Mouse (Mus musculus): ENCODE data around the gene Gm10778. TPM values are rescaled to one million over a fixed set of nuclear protein-coding genes. Genes with fewer than 3 reads are reported as not detected.
A peak's percentile ranks its signal among the peaks of the same experiment; 100 is the strongest.

The Gm10778 gene
- polyA plus RNA-seq, 1 experiment = 0.40 TPM

DNA sequence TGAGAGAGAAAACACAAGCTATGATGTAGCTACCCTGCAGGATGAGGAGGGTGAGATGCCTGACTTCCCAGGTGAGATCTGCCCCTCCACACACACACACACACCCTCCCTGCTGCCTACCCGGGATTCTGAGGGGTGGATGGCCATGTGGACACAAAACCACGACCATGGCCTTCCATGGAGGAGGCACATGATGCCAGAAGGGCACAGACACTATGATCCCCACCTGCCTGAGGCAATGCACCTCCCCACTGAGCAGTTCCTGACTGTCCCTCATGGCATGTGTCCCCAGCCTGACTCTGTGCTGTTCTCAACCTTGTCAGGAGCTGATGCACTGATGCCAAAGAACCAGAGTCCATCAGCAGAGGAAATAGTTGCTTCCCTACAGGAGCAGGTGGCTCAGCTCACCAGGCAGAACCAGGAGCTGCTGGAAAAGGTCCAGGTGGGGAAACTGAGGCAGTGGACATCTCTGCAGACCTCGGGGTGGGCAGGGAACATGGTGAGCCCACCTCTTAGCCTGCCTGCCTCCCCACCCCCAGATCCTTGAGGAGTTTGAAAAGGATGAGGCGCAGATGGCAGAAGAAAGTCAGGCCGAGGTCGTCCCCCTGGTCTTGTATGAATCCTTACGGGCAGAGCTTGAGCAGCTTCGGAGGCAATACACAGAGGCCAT, 6.7 kb upstream of the Gm10778 start:
- H3K27me3 ChIP-seq (ENCODE audit: control insufficient read depth, insufficient read depth, low read length) = no peaks in the 10 kb centered on the region
- no peak for DNase-seq (ENCODE audit: low read depth in 1 of 2, low spot score in 2 of 2)
- H3K4me1 ChIP-seq (ENCODE audit: control insufficient read depth, insufficient read depth, insufficient read length) = peaks cover 7% of the 10 kb centered on the region; the same call in 1 of the 2 replicates
- no peaks in the 10 kb centered on the region for H3K36me3 ChIP-seq (ENCODE audit: control insufficient read depth, insufficient read depth, low read length)
- no peak overlapping the region for H3K4me3 ChIP-seq (ENCODE audit: extremely low read depth, insufficient read depth, insufficient read length)
- 83% methylated on average over 8 of the region's 8 CpGs for WGBS
- TF ChIP-seq POLR2A (IDR thresholded peaks at IDR 0.05; ENCODE audit: low read depth, low read length) (no peak), CTCF (IDR thresholded peaks at IDR 0.05; ENCODE audit: extremely low read depth, insufficient read depth, insufficient read length, insufficient replicate concordance) (no peak)
- no peak overlapping the region for H3K27ac ChIP-seq (ENCODE audit: insufficient read depth, low read length)

DNA sequence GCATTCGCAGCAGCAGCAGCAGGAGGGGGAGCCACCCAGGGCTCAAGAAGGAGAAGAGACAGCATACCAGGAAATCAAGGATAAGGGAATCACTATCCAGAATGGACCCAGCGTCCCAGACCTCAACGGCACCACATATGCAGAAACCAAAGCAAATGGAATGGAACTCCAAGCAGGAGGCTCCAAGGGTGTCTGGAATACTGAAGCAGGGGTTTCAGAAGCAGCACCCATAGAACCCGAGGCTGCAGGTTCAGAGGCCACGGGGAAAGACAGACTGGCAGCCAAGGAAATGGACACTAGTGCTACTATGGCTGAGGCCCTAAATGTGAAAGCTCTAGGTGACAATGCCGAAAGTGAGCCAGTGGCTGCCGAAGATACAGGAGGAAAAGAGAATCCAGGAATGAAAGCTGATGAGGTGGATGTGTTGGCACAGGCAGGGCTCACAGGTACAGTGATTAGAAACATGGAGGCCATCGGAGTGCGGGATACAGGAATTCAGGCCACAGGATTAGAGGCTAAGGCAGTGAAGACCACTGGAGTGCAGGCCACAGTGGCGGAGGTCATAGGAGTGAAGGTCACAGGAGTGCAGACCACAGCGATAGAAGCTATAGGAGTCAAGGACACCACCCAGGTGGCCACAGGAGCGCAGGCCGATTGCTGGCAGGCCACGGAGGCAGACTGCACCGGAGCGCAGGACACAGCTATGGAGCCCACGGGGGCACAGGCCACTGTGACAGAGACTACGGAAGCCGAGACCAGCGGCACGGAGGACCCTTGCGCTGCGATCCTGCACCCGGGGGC, 6.0 kb upstream of the Gm10778 start:
- H3K4me3 ChIP-seq (ENCODE audit: extremely low read depth, insufficient read depth, insufficient read length) = peak overlapping the region; percentile 83
- no peak for DNase-seq (ENCODE audit: low read depth in 1 of 2, low spot score in 2 of 2)
- WGBS = 21% methylated on average over 24 of the region's 24 CpGs
- no peaks in the 10 kb centered on the region for H3K36me3 ChIP-seq (ENCODE audit: control insufficient read depth, insufficient read depth, low read length)
- no peaks in the 10 kb centered on the region for H3K27me3 ChIP-seq (ENCODE audit: control insufficient read depth, insufficient read depth, low read length)
- H3K4me1 ChIP-seq (ENCODE audit: control insufficient read depth, insufficient read depth, insufficient read length) = peaks cover 7% of the 10 kb centered on the region; the same call in 1 of the 2 replicates
- peak overlapping the region; percentile 88 for H3K27ac ChIP-seq (ENCODE audit: insufficient read depth, low read length)
- TF ChIP-seq CTCF (IDR thresholded peaks at IDR 0.05; ENCODE audit: extremely low read depth, insufficient read depth, insufficient read length, insufficient replicate concordance) (no peak), POLR2A (IDR thresholded peaks at IDR 0.05; ENCODE audit: low read depth, low read length) (no peak)

DNA sequence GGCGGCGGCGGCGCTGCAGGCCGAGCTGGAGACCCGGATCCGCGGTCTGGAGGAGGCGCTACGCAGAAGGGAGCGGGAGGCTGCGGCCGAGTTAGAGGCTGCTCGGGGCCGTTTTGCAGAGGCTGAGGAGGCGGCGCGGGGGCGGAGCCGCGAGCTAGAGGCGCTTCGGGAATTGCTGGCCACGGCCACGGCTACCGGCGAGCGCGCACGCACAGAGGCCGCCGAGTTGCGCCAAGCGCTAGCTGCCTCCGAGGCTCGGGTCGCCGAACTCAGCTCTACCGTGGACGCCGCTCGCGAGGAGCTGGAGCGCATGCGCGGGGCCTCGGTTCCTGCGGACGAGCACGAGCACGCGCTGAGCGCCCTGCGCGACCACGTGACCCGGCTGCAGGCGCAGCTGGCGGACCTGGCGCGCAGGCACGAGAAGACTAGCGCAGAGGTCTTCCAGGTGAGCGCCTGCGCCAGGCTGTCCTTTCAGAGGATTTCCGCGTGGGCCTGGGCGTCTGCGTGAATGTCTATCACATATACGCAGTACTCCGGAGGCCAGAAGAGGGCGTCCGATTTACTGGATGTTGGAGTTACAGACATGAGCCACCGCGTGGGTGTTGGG, 5.3 kb upstream of the Gm10778 start:
- peak; percentile 88 to 96 for DNase-seq (ENCODE audit: low read depth in 1 of 2, low spot score in 2 of 2)
- H3K36me3 ChIP-seq (ENCODE audit: control insufficient read depth, insufficient read depth, low read length) = no peaks in the 10 kb centered on the region
- TF ChIP-seq CTCF (IDR thresholded peaks at IDR 0.05; ENCODE audit: extremely low read depth, insufficient read depth, insufficient read length, insufficient replicate concordance) = 0 out of 2 replicates have a peak, but pooled peaks have one; percentile 15
- peak; percentile 91 for TF ChIP-seq POLR2A (IDR thresholded peaks at IDR 0.05; ENCODE audit: low read depth, low read length)
- H3K27ac ChIP-seq (ENCODE audit: insufficient read depth, low read length) = peak overlapping the region; percentile 88
- WGBS = under 1% methylated on average over 75 of the region's 75 CpGs
- peaks cover 7% of the 10 kb centered on the region; the same call in 1 of the 2 replicates for H3K4me1 ChIP-seq (ENCODE audit: control insufficient read depth, insufficient read depth, insufficient read length)
- H3K27me3 ChIP-seq (ENCODE audit: control insufficient read depth, insufficient read depth, low read length) = no peaks in the 10 kb centered on the region
- H3K4me3 ChIP-seq (ENCODE audit: extremely low read depth, insufficient read depth, insufficient read length) = peak overlapping the region; percentile 83

DNA sequence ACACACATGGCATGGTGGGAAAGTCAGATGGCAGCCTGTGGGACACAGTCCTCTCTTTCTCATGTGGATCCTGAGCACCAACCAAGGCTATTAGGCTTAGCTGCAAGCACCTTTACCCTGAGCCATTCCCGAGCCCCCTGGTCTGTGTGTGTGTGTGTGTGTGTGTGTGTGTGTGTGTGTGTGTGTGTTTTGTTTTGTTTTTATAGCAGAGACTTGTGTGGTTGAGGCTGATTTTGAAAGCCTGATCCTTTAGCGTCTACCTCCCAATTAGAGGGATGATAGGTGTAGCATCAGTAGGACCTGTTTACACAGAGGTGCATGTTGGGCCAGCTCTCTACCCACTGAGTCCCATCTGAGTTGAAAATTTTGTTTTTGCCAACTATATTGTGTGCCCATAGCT, 4.7 kb upstream of the Gm10778 start:
- H3K27ac ChIP-seq (ENCODE audit: insufficient read depth, low read length) = no peak overlapping the region
- H3K4me3 ChIP-seq (ENCODE audit: extremely low read depth, insufficient read depth, insufficient read length) = peak overlapping the region; percentile 83
- no peaks in the 10 kb centered on the region for H3K36me3 ChIP-seq (ENCODE audit: control insufficient read depth, insufficient read depth, low read length)

DNA sequence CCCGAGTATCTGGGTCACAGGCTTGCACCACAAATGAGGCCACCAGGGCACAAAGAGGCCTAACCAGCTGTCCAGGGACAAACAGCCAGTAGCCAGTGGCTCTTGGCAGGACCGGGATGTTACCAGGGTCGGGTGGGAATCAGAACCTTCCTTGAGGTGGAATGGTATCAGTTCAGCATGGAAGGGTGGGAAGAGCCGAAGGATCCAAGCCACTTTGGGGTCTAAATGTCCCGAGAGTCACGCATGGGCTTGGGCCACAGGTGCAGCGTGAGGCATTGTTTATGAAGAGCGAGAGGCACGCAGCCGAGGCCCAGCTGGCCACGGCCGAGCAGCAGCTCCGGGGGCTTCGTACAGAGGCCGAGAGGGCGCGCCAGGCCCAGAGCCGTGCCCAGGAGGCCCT, 4.1 kb upstream of the Gm10778 start:
- DNase-seq (ENCODE audit: low read depth in 1 of 2, low spot score in 2 of 2) = no peak
- H3K27ac ChIP-seq (ENCODE audit: insufficient read depth, low read length) = no peak overlapping the region
- TF ChIP-seq POLR2A (IDR thresholded peaks at IDR 0.05; ENCODE audit: low read depth, low read length) (no peak), CTCF (IDR thresholded peaks at IDR 0.05; ENCODE audit: extremely low read depth, insufficient read depth, insufficient read length, insufficient replicate concordance) (no peak)
- no peak overlapping the region for H3K4me3 ChIP-seq (ENCODE audit: extremely low read depth, insufficient read depth, insufficient read length)
- H3K4me1 ChIP-seq (ENCODE audit: control insufficient read depth, insufficient read depth, insufficient read length) = peaks cover 7% of the 10 kb centered on the region; the same call in 1 of the 2 replicates
- H3K36me3 ChIP-seq (ENCODE audit: control insufficient read depth, insufficient read depth, low read length) = no peaks in the 10 kb centered on the region
- no peaks in the 10 kb centered on the region for H3K27me3 ChIP-seq (ENCODE audit: control insufficient read depth, insufficient read depth, low read length)
- WGBS = 97% methylated on average over 18 of the region's 18 CpGs

More for the DNA sequence above, 4.7 kb upstream of the Gm10778 start:
- no peaks in the 10 kb centered on the region for H3K27me3 ChIP-seq (ENCODE audit: control insufficient read depth, insufficient read depth, low read length)
- DNase-seq (ENCODE audit: low read depth in 1 of 2, low spot score in 2 of 2) = no peak
- peaks cover 7% of the 10 kb centered on the region; the same call in 1 of the 2 replicates for H3K4me1 ChIP-seq (ENCODE audit: control insufficient read depth, insufficient read depth, insufficient read length)
- WGBS = 57% methylated on average over 2 of the region's 2 CpGs
- TF ChIP-seq POLR2A (IDR thresholded peaks at IDR 0.05; ENCODE audit: low read depth, low read length) (no peak), CTCF (IDR thresholded peaks at IDR 0.05; ENCODE audit: extremely low read depth, insufficient read depth, insufficient read length, insufficient replicate concordance) (no peak)

DNA sequence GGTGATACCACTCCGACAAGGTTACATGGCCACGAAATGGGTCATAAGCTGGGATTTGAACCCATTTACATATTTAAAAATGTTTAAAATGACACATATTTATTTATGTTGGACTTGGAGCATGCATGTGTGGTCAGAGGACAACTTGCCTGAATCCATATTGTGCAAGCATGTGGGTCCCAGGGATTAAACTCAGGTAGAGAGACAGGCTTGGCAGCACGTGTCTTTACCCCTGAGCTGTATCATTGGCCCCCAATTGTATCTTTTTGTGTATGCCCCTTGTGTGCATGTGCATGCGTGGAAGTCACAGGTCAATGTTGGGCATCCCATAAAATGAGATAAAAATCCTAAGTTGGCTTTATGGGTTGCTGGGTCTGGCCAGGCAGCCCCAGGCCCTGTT, 3.5 kb upstream of the Gm10778 start:
- Histone ChIP-seq H3K27me3 (ENCODE audit: control insufficient read depth, insufficient read depth, low read length) (no peaks in the 10 kb centered on the region), H3K36me3 (ENCODE audit: control insufficient read depth, insufficient read depth, low read length) (no peaks in the 10 kb centered on the region), H3K4me1 (ENCODE audit: control insufficient read depth, insufficient read depth, insufficient read length) (peaks cover 7% of the 10 kb centered on the region; the same call in 1 of the 2 replicates), H3K4me3 (ENCODE audit: extremely low read depth, insufficient read depth, insufficient read length) (no peak overlapping the region), H3K27ac (ENCODE audit: insufficient read depth, low read length) (no peak overlapping the region)
- 93% methylated on average over 4 of the region's 4 CpGs for WGBS
- no peak for DNase-seq (ENCODE audit: low read depth in 1 of 2, low spot score in 2 of 2)
- no peak for TF ChIP-seq POLR2A (IDR thresholded peaks at IDR 0.05; ENCODE audit: low read depth, low read length)
- TF ChIP-seq CTCF (IDR thresholded peaks at IDR 0.05; ENCODE audit: extremely low read depth, insufficient read depth, insufficient read length, insufficient replicate concordance) = no peak
